Mouse (Mus musculus): ENCODE measurements around the gene Cenpi. TPM values are rescaled to one million over a fixed set of nuclear protein-coding genes. Genes with fewer than 3 reads are reported as not detected.
"Not testable (repeated sequence)": the region's sequence is repeated elsewhere in the genome, so short reads cannot be mapped to it uniquely, and the experiment has no call there.

The Cenpi gene
- 1 to 10 TPM in 1 of 2 experiments, under 1 TPM in 1; 0.92 to 1.2 TPM for total RNA-seq (2021)

- intact Hi-C loops (cut with DNase I) = loop anchor here (10.0 kb wide), 1 partner anchor 243 kb away; no protein-coding TSS in a partner anchor
- peak; percentile 81 to 91 for DNase-seq (ENCODE audit: extremely low spot score in 1 of 2, low spot score in 2 of 2)
Observed at GRCm38 (mm10) chrX:134307534-134308274, at the start of gene Cenpi. Gene Cenpi (plus strand): TSS chrX:134308084.

GRCm38 (mm10) chrX:134261191-134261590 is 46.7 kb upstream of the Cenpi start:
- no peak for DNase-seq (ENCODE audit: extremely low spot score in 1 of 2, low spot score in 2 of 2)
- intact Hi-C loops (cut with DNase I) = no loop called here

GRCm38 (mm10) chrX:134262129-134262528 is 45.8 kb upstream of the Cenpi start:
- no peak for DNase-seq (ENCODE audit: extremely low spot score in 1 of 2, low spot score in 2 of 2)
- intact Hi-C loops (cut with DNase I) = no loop called here

GRCm38 (mm10) chrX:134275715-134276114 is 32.2 kb upstream of the Cenpi start:
- intact Hi-C loops (cut with DNase I) = no loop called here
- peak in 1 of 2 experiments; percentile 34 for DNase-seq (ENCODE audit: extremely low spot score in 1 of 2, low spot score in 2 of 2)

GRCm38 (mm10) chrX:134276275-134277160 is 31.4 kb upstream of the Cenpi start, which contains the start of gene Trmt2b:
Gene Trmt2b (minus strand): TSS chrX:134276984.
- intact Hi-C loops (cut with DNase I) = no loop called here
- DNase-seq (ENCODE audit: extremely low spot score in 1 of 2, low spot score in 2 of 2) = peak in 1 of 2 experiments; percentile 73

GRCm38 (mm10) chrX:134280531-134280930 is 27.4 kb upstream of the Cenpi start:
- intact Hi-C loops (cut with DNase I) = no loop called here
- no peak for DNase-seq (ENCODE audit: extremely low spot score in 1 of 2, low spot score in 2 of 2)

- intact Hi-C loops (cut with DNase I) = no loop called here
- no peak for DNase-seq (ENCODE audit: extremely low spot score in 1 of 2, low spot score in 2 of 2)
Observed at GRCm38 (mm10) chrX:134285102-134285501, 22.8 kb upstream of the Cenpi start.

GRCm38 (mm10) chrX:134285791-134286190 is 22.1 kb upstream of the Cenpi start:
- DNase-seq (ENCODE audit: extremely low spot score in 1 of 2, low spot score in 2 of 2) = no peak
- intact Hi-C loops (cut with DNase I) = no loop called here

- intact Hi-C loops (cut with DNase I) = no loop called here
- DNase-seq (ENCODE audit: extremely low spot score in 1 of 2, low spot score in 2 of 2) = no peak
Observed at GRCm38 (mm10) chrX:134287305-134287704, 20.6 kb upstream of the Cenpi start.

GRCm38 (mm10) chrX:134296301-134296700 is 11.6 kb upstream of the Cenpi start:
- DNase-seq (ENCODE audit: extremely low spot score in 1 of 2, low spot score in 2 of 2) = peak in 1 of 2 experiments; percentile 47
- intact Hi-C loops (cut with DNase I) = loop anchor here (10.0 kb wide), 1 partner anchor 162 kb away; no protein-coding TSS in a partner anchor

- peak in 1 of 2 experiments; percentile 22 for DNase-seq (ENCODE audit: extremely low spot score in 1 of 2, low spot score in 2 of 2)
- intact Hi-C loops (cut with DNase I) = loop anchor here (10.0 kb wide), 1 partner anchor 162 kb away; no protein-coding TSS in a partner anchor
Observed at GRCm38 (mm10) chrX:134296737-134297136, 11.1 kb upstream of the Cenpi start.

- intact Hi-C loops (cut with DNase I) = loop anchor here (10.0 kb wide), 1 partner anchor 162 kb away; no protein-coding TSS in a partner anchor
- no peak for DNase-seq (ENCODE audit: extremely low spot score in 1 of 2, low spot score in 2 of 2)
Observed at GRCm38 (mm10) chrX:134297195-134297594, 10.7 kb upstream of the Cenpi start.

- no peak for DNase-seq (ENCODE audit: extremely low spot score in 1 of 2, low spot score in 2 of 2)
- intact Hi-C loops (cut with DNase I) = loop anchor here (10.0 kb wide), 1 partner anchor 235 kb away; no protein-coding TSS in a partner anchor
Observed at GRCm38 (mm10) chrX:134300219-134300618, 7.7 kb upstream of the Cenpi start.

- intact Hi-C loops (cut with DNase I) = loop anchor here (10.0 kb wide), 1 partner anchor 238 kb away; no protein-coding TSS in a partner anchor
Observed at GRCm38 (mm10) chrX:134303287-134303686, 4.6 kb upstream of the Cenpi start.

GRCm38 (mm10) chrX:134308275-134308634 is 371 bp downstream of the Cenpi start:
- no peak for DNase-seq (ENCODE audit: extremely low spot score in 1 of 2, low spot score in 2 of 2)
- intact Hi-C loops (cut with DNase I) = loop anchor here (10.0 kb wide), 1 partner anchor 243 kb away; no protein-coding TSS in a partner anchor

More at GRCm38 (mm10) chrX:134303287-134303686, 4.6 kb upstream of the Cenpi start:
- DNase-seq (ENCODE audit: extremely low spot score in 1 of 2, low spot score in 2 of 2) = no peak

- intact Hi-C loops (cut with DNase I); DNase-seq (ENCODE audit: extremely low spot score in 1 of 2, low spot score in 2 of 2): not testable (repeated sequence)
Observed at GRCm38 (mm10) chrX:134311193-134311592, 3.3 kb downstream of the Cenpi start.

GRCm38 (mm10) chrX:134319153-134319932 is 11.5 kb downstream of the Cenpi start:
- intact Hi-C loops (cut with DNase I) = no loop called here
- no peak for DNase-seq (ENCODE audit: extremely low spot score in 1 of 2, low spot score in 2 of 2)

- DNase-seq (ENCODE audit: extremely low spot score in 1 of 2, low spot score in 2 of 2) = peak; percentile 13 to 25
- intact Hi-C loops (cut with DNase I) = no loop called here
Observed at GRCm38 (mm10) chrX:134333280-134333679, 25.4 kb downstream of the Cenpi start.

Measured in left cerebral cortex, postnatal 10 days (tissue).